Mouse (Mus musculus) liver, embryonic 14.5 days (tissue): ENCODE results near the gene Rdh8.

Experiments used
- CTCF ChIP-seq: IDR thresholded peaks from 2 replicates; pipeline ENCODE4 v1.5.1; 2016; ENCODE audit warnings: antibody characterized with exemption, low read depth, control low read depth
- EP300 ChIP-seq: IDR thresholded peaks from 2 replicates; pipeline ENCODE4 v1.6.1; 2016; ENCODE audit warnings: antibody characterized with exemption, low read depth

GRCm38 (mm10) chr9:20818236-20818635 lies at the start of gene Rdh8:
- TF ChIP-seq EP300 (no peak), CTCF (no peak)
